Mouse (Mus musculus): Measurements from ENCODE around the gene Slain2. TPM values are rescaled to one million over a fixed set of nuclear protein-coding genes. Genes with fewer than 3 reads are reported as not detected.
A peak's percentile ranks its signal among the peaks of the same experiment; 100 is the strongest.

The Slain2 gene
- polyA plus RNA-seq, 1 experiment from 2014 or later: 16.4 TPM

GRCm38 (mm10) chr5:72883706-72884105, 30.4 kb upstream of the Slain2 start:
- H3K27me3 ChIP-seq: no peaks in the 10 kb centered on the region
- 73% methylated on average over 3 of the region's 3 CpGs for WGBS
- H3K27ac ChIP-seq: no peak overlapping the region
- H3K36me3 ChIP-seq: no peaks in the 10 kb centered on the region
- H3K9me3 ChIP-seq: no peaks in the 10 kb centered on the region
- H3K4me1 ChIP-seq: peaks cover 8% of the 10 kb centered on the region
- no peak for ATAC-seq (ENCODE audit: insufficient number of reproducible peaks, low FRiP score, low TSS enrichment, low read depth)
- no peak overlapping the region for H3K4me3 ChIP-seq
- H3K9ac ChIP-seq: no peak overlapping the region
- H3K4me2 ChIP-seq: no peak overlapping the region

GRCm38 (mm10) chr5:72886458-72887222, 27.5 kb upstream of the Slain2 start:
- Histone ChIP-seq H3K4me2 (no peak overlapping the region), H3K9me3 (no peaks in the 10 kb centered on the region), H3K4me1 (peaks cover 8% of the 10 kb centered on the region), H3K9ac (no peak overlapping the region), H3K27me3 (no peaks in the 10 kb centered on the region), H3K27ac (peak overlapping the region; percentile 50; the same call in 1 of the 2 replicates), H3K4me3 (no peak overlapping the region), H3K36me3 (no peaks in the 10 kb centered on the region)
- WGBS: 36% methylated on average over 19 of the region's 19 CpGs
- peak; percentile 77; the same call in 1 of the 2 replicates for ATAC-seq (ENCODE audit: insufficient number of reproducible peaks, low FRiP score, low TSS enrichment, low read depth)

- H3K4me1 ChIP-seq: peaks cover 8% of the 10 kb centered on the region
- H3K36me3 ChIP-seq: no peaks in the 10 kb centered on the region
- H3K27ac ChIP-seq: 0 out of 2 replicates have a peak overlapping the region, but pooled peaks have one; percentile 33
- no peaks in the 10 kb centered on the region for H3K27me3 ChIP-seq
- 32% methylated on average over 7 of the region's 7 CpGs for WGBS
- ATAC-seq (ENCODE audit: insufficient number of reproducible peaks, low FRiP score, low TSS enrichment, low read depth): no peak
- no peak overlapping the region for H3K9ac ChIP-seq
- H3K4me3 ChIP-seq: no peak overlapping the region
- H3K9me3 ChIP-seq: no peaks in the 10 kb centered on the region
- peak overlapping the region; percentile 22; the same call in 1 of the 2 replicates for H3K4me2 ChIP-seq
These were observed 25.8 kb upstream of the Slain2 start for GRCm38 (mm10) chr5:72888260-72888659.

GRCm38 (mm10) chr5:72891534-72891933, 22.6 kb upstream of the Slain2 start:
- Histone ChIP-seq H3K27me3 (no peaks in the 10 kb centered on the region), H3K4me1 (peaks cover 8% of the 10 kb centered on the region), H3K9me3 (no peaks in the 10 kb centered on the region), H3K4me2 (no peak overlapping the region), H3K4me3 (no peak overlapping the region), H3K27ac (no peak overlapping the region), H3K9ac (no peak overlapping the region), H3K36me3 (no peaks in the 10 kb centered on the region)
- no peak for ATAC-seq (ENCODE audit: insufficient number of reproducible peaks, low FRiP score, low TSS enrichment, low read depth)
- 6% methylated on average over 12 of the region's 12 CpGs for WGBS

- ATAC-seq (ENCODE audit: insufficient number of reproducible peaks, low FRiP score, low TSS enrichment, low read depth): no peak
- H3K9me3 ChIP-seq: no peaks in the 10 kb centered on the region
- WGBS: 60% methylated on average over 5 of the region's 5 CpGs
These were observed 20.1 kb upstream of the Slain2 start for GRCm38 (mm10) chr5:72893987-72894386.

GRCm38 (mm10) chr5:72895261-72895660, 18.8 kb upstream of the Slain2 start:
- no peak overlapping the region for H3K27ac ChIP-seq
- no peak for ATAC-seq (ENCODE audit: insufficient number of reproducible peaks, low FRiP score, low TSS enrichment, low read depth)
- no peak overlapping the region for H3K9ac ChIP-seq
- no peaks in the 10 kb centered on the region for H3K9me3 ChIP-seq
- H3K4me1 ChIP-seq: no peaks in the 10 kb centered on the region
- no peak overlapping the region for H3K4me3 ChIP-seq
- H3K36me3 ChIP-seq: no peaks in the 10 kb centered on the region
- no peak overlapping the region for H3K4me2 ChIP-seq
- H3K27me3 ChIP-seq: no peaks in the 10 kb centered on the region
- WGBS: 91% methylated on average over 11 of the region's 11 CpGs

More at GRCm38 (mm10) chr5:72893987-72894386, 20.1 kb upstream of the Slain2 start:
- Histone ChIP-seq H3K4me1 (no peaks in the 10 kb centered on the region), H3K27me3 (no peaks in the 10 kb centered on the region), H3K4me2 (no peak overlapping the region), H3K27ac (no peak overlapping the region), H3K9ac (no peak overlapping the region), H3K36me3 (no peaks in the 10 kb centered on the region), H3K4me3 (no peak overlapping the region)

- Histone ChIP-seq H3K27me3 (no peaks in the 10 kb centered on the region), H3K4me3 (no peak overlapping the region), H3K9ac (no peak overlapping the region), H3K9me3 (no peaks in the 10 kb centered on the region), H3K4me1 (no peaks in the 10 kb centered on the region), H3K4me2 (no peak overlapping the region), H3K36me3 (no peaks in the 10 kb centered on the region), H3K27ac (no peak overlapping the region)
- no peak for ATAC-seq (ENCODE audit: insufficient number of reproducible peaks, low FRiP score, low TSS enrichment, low read depth)
- WGBS: 80% methylated on average over 18 of the region's 18 CpGs
These were observed 17.4 kb upstream of the Slain2 start for GRCm38 (mm10) chr5:72896478-72897279.

GRCm38 (mm10) chr5:72897998-72898397, 16.1 kb upstream of the Slain2 start:
- ATAC-seq (ENCODE audit: insufficient number of reproducible peaks, low FRiP score, low TSS enrichment, low read depth): no peak
- 40% methylated on average over 6 of the region's 6 CpGs for WGBS
- H3K4me3 ChIP-seq: no peak overlapping the region

GRCm38 (mm10) chr5:72899255-72899654, 14.8 kb upstream of the Slain2 start:
- H3K9me3 ChIP-seq: no peaks in the 10 kb centered on the region
- no peak for ATAC-seq (ENCODE audit: insufficient number of reproducible peaks, low FRiP score, low TSS enrichment, low read depth)
- H3K4me2 ChIP-seq: no peak overlapping the region
- no peaks in the 10 kb centered on the region for H3K27me3 ChIP-seq
- no peak overlapping the region for H3K9ac ChIP-seq
- H3K4me3 ChIP-seq: no peak overlapping the region
- no peak overlapping the region for H3K27ac ChIP-seq
- no peaks in the 10 kb centered on the region for H3K36me3 ChIP-seq
- H3K4me1 ChIP-seq: no peaks in the 10 kb centered on the region
- WGBS: 88% methylated on average over 8 of the region's 8 CpGs

More at GRCm38 (mm10) chr5:72897998-72898397, 16.1 kb upstream of the Slain2 start:
- H3K9me3 ChIP-seq: no peaks in the 10 kb centered on the region
- no peak overlapping the region for H3K4me2 ChIP-seq
- no peak overlapping the region for H3K27ac ChIP-seq
- no peaks in the 10 kb centered on the region for H3K4me1 ChIP-seq
- no peaks in the 10 kb centered on the region for H3K36me3 ChIP-seq
- no peaks in the 10 kb centered on the region for H3K27me3 ChIP-seq
- no peak overlapping the region for H3K9ac ChIP-seq

- H3K4me1 ChIP-seq: no peaks in the 10 kb centered on the region; the same call in 1 of the 2 replicates
- no peaks in the 10 kb centered on the region for H3K36me3 ChIP-seq
- H3K9ac ChIP-seq: no peak overlapping the region
- no peaks in the 10 kb centered on the region for H3K9me3 ChIP-seq
- no peak for ATAC-seq (ENCODE audit: insufficient number of reproducible peaks, low FRiP score, low TSS enrichment, low read depth)
- no peak overlapping the region for H3K4me3 ChIP-seq
- H3K27ac ChIP-seq: no peak overlapping the region
- WGBS: 85% methylated on average over 4 of the region's 4 CpGs
- H3K4me2 ChIP-seq: no peak overlapping the region
- H3K27me3 ChIP-seq: no peaks in the 10 kb centered on the region
These were observed 12.2 kb upstream of the Slain2 start for GRCm38 (mm10) chr5:72901866-72902265.

GRCm38 (mm10) chr5:72902312-72902711, 11.8 kb upstream of the Slain2 start:
- H3K4me3 ChIP-seq: no peak overlapping the region
- 77% methylated on average over 3 of the region's 3 CpGs for WGBS
- no peaks in the 10 kb centered on the region; the same call in 1 of the 2 replicates for H3K4me1 ChIP-seq
- no peaks in the 10 kb centered on the region for H3K36me3 ChIP-seq
- no peak for ATAC-seq (ENCODE audit: insufficient number of reproducible peaks, low FRiP score, low TSS enrichment, low read depth)
- H3K9ac ChIP-seq: no peak overlapping the region
- H3K9me3 ChIP-seq: no peaks in the 10 kb centered on the region
- no peak overlapping the region for H3K4me2 ChIP-seq
- H3K27ac ChIP-seq: no peak overlapping the region
- H3K27me3 ChIP-seq: no peaks in the 10 kb centered on the region
